Mouse (Mus musculus): ENCODE measurements around the gene Plcb4. TPM values are rescaled to one million over a fixed set of nuclear protein-coding genes. Genes with fewer than 3 reads are reported as not detected.

Gene Plcb4
- polyA plus RNA-seq, 1 experiment from 2014 or later: 15.9 TPM

GRCm38 (mm10) chr2:135843721-135844120 lies 184.9 kb downstream of the Plcb4 start:
- Histone ChIP-seq H3K9me3 (no peaks in the 10 kb centered on the region), H3K27me3 (ENCODE audit: poor library complexity, severe bottlenecking) (no peaks in the 10 kb centered on the region), H3K27ac (no peak overlapping the region), H3K4me3 (no peak overlapping the region), H3K36me3 (replicated peaks) (no peaks in the 10 kb centered on the region), H3K4me1 (peaks cover 10% of the 10 kb centered on the region; the same call in 1 of the 2 replicates)
- no peak for DNase-seq (ENCODE audit: extremely low spot score, low spot score)
- 88% methylated on average over 8 of the region's 8 CpGs for WGBS

- Histone ChIP-seq H3K36me3 (replicated peaks) (no peaks in the 10 kb centered on the region), H3K27ac (no peak overlapping the region), H3K9me3 (no peaks in the 10 kb centered on the region), H3K4me1 (peaks cover 10% of the 10 kb centered on the region; the same call in 1 of the 2 replicates), H3K4me3 (no peak overlapping the region), H3K27me3 (ENCODE audit: poor library complexity, severe bottlenecking) (no peaks in the 10 kb centered on the region)
- 90% methylated on average over 3 of the region's 3 CpGs for whole genome bisulfite sequencing
- DNase-seq (ENCODE audit: extremely low spot score, low spot score): no peak
Observed at GRCm38 (mm10) chr2:135846903-135847302, 188.1 kb downstream of the Plcb4 start.

GRCm38 (mm10) chr2:135847738-135848137 lies 188.9 kb downstream of the Plcb4 start:
- Histone ChIP-seq H3K4me1 (peaks cover 10% of the 10 kb centered on the region; the same call in 1 of the 2 replicates), H3K9me3 (no peaks in the 10 kb centered on the region), H3K27me3 (ENCODE audit: poor library complexity, severe bottlenecking) (no peaks in the 10 kb centered on the region), H3K36me3 (replicated peaks) (no peaks in the 10 kb centered on the region), H3K27ac (no peak overlapping the region), H3K4me3 (no peak overlapping the region)
- 91% methylated on average over 6 of the region's 6 CpGs for WGBS
- DNase-seq (ENCODE audit: extremely low spot score, low spot score): no peak

GRCm38 (mm10) chr2:135848169-135848568 lies 189.4 kb downstream of the Plcb4 start:
- Histone ChIP-seq H3K27ac (no peak overlapping the region), H3K9me3 (no peaks in the 10 kb centered on the region), H3K4me1 (peaks cover 10% of the 10 kb centered on the region; the same call in 1 of the 2 replicates), H3K4me3 (no peak overlapping the region), H3K36me3 (replicated peaks) (no peaks in the 10 kb centered on the region), H3K27me3 (ENCODE audit: poor library complexity, severe bottlenecking) (no peaks in the 10 kb centered on the region)
- no peak for DNase-seq (ENCODE audit: extremely low spot score, low spot score)
- WGBS: 80% methylated on average over 4 of the region's 4 CpGs

- H3K4me1 ChIP-seq: peaks cover 33% of the 10 kb centered on the region
- H3K9me3 ChIP-seq: no peaks in the 10 kb centered on the region
- H3K27ac ChIP-seq: no peak overlapping the region
- 87% methylated on average over 5 of the region's 5 CpGs for WGBS
- no peaks in the 10 kb centered on the region for H3K36me3 ChIP-seq (replicated peaks)
- no peak overlapping the region for H3K4me3 ChIP-seq
- no peaks in the 10 kb centered on the region for H3K27me3 ChIP-seq (ENCODE audit: poor library complexity, severe bottlenecking)
- no peak for DNase-seq (ENCODE audit: extremely low spot score, low spot score)
Observed at GRCm38 (mm10) chr2:135851964-135852363, 193.2 kb downstream of the Plcb4 start.

- 84% methylated on average over 2 of the region's 2 CpGs for WGBS
Observed at GRCm38 (mm10) chr2:135853085-135853484, 194.3 kb downstream of the Plcb4 start.

GRCm38 (mm10) chr2:135854059-135854458 lies 195.2 kb downstream of the Plcb4 start:
- DNase-seq (ENCODE audit: extremely low spot score, low spot score): no peak
- Histone ChIP-seq H3K36me3 (replicated peaks) (no peaks in the 10 kb centered on the region), H3K4me1 (peaks cover 22% of the 10 kb centered on the region), H3K9me3 (no peaks in the 10 kb centered on the region), H3K27me3 (ENCODE audit: poor library complexity, severe bottlenecking) (no peaks in the 10 kb centered on the region), H3K27ac (no peak overlapping the region), H3K4me3 (no peak overlapping the region)
- 90% methylated on average over 2 of the region's 2 CpGs for WGBS

More at GRCm38 (mm10) chr2:135853085-135853484, 194.3 kb downstream of the Plcb4 start:
- DNase-seq (ENCODE audit: extremely low spot score, low spot score): no peak
- H3K9me3 ChIP-seq: no peaks in the 10 kb centered on the region
- H3K27ac ChIP-seq: no peak overlapping the region
- H3K36me3 ChIP-seq (replicated peaks): no peaks in the 10 kb centered on the region
- H3K4me3 ChIP-seq: no peak overlapping the region
- H3K27me3 ChIP-seq (ENCODE audit: poor library complexity, severe bottlenecking): no peaks in the 10 kb centered on the region
- H3K4me1 ChIP-seq: peaks cover 28% of the 10 kb centered on the region

GRCm38 (mm10) chr2:135855890-135856490 lies 197.2 kb downstream of the Plcb4 start:
- H3K4me1 ChIP-seq: peaks cover 22% of the 10 kb centered on the region
- no peaks in the 10 kb centered on the region for H3K27me3 ChIP-seq (ENCODE audit: poor library complexity, severe bottlenecking)
- H3K36me3 ChIP-seq (replicated peaks): no peaks in the 10 kb centered on the region
- 81% methylated on average over 6 of the region's 6 CpGs for WGBS
- no peak overlapping the region for H3K4me3 ChIP-seq
- no peaks in the 10 kb centered on the region for H3K9me3 ChIP-seq
- no peak overlapping the region for H3K27ac ChIP-seq
- no peak for DNase-seq (ENCODE audit: extremely low spot score, low spot score)

GRCm38 (mm10) chr2:135856826-135857225 lies 198.0 kb downstream of the Plcb4 start:
- Histone ChIP-seq H3K9me3 (no peaks in the 10 kb centered on the region), H3K27me3 (ENCODE audit: poor library complexity, severe bottlenecking) (no peaks in the 10 kb centered on the region), H3K4me3 (no peak overlapping the region), H3K27ac (no peak overlapping the region), H3K36me3 (replicated peaks) (no peaks in the 10 kb centered on the region), H3K4me1 (peaks cover 22% of the 10 kb centered on the region)
- no peak for DNase-seq (ENCODE audit: extremely low spot score, low spot score)
- WGBS: 94% methylated on average over 2 of the region's 2 CpGs

- no peaks in the 10 kb centered on the region for H3K36me3 ChIP-seq (replicated peaks)
- no peak overlapping the region for H3K4me3 ChIP-seq
- H3K9me3 ChIP-seq: no peaks in the 10 kb centered on the region
- 95% methylated on average over 8 of the region's 8 CpGs for WGBS
- H3K4me1 ChIP-seq: peaks cover 8% of the 10 kb centered on the region
- H3K27ac ChIP-seq: no peak overlapping the region
- H3K27me3 ChIP-seq (ENCODE audit: poor library complexity, severe bottlenecking): no peaks in the 10 kb centered on the region
- no peak for DNase-seq (ENCODE audit: extremely low spot score, low spot score)
Observed at GRCm38 (mm10) chr2:135861531-135862488, 203.0 kb downstream of the Plcb4 start.

- peaks cover 10% of the 10 kb centered on the region for H3K4me1 ChIP-seq
- no peaks in the 10 kb centered on the region for H3K27me3 ChIP-seq (ENCODE audit: poor library complexity, severe bottlenecking)
- H3K27ac ChIP-seq: no peak overlapping the region
- no peaks in the 10 kb centered on the region for H3K36me3 ChIP-seq (replicated peaks)
- no peak overlapping the region for H3K4me3 ChIP-seq
- no peak for DNase-seq (ENCODE audit: extremely low spot score, low spot score)
- no peaks in the 10 kb centered on the region for H3K9me3 ChIP-seq
- WGBS: 90% methylated on average over 5 of the region's 5 CpGs
Observed at GRCm38 (mm10) chr2:135862489-135863390, 203.9 kb downstream of the Plcb4 start.

- Histone ChIP-seq H3K27me3 (ENCODE audit: poor library complexity, severe bottlenecking) (no peaks in the 10 kb centered on the region), H3K4me1 (peaks cover 10% of the 10 kb centered on the region), H3K36me3 (replicated peaks) (no peaks in the 10 kb centered on the region), H3K4me3 (no peak overlapping the region), H3K9me3 (no peaks in the 10 kb centered on the region), H3K27ac (no peak overlapping the region)
- 92% methylated on average over 4 of the region's 4 CpGs for WGBS
- DNase-seq (ENCODE audit: extremely low spot score, low spot score): no peak
Observed at GRCm38 (mm10) chr2:135863391-135864076, 204.7 kb downstream of the Plcb4 start.
